In genomic region chr10:80604001-80604509, GRCm38 (mm10) we compare ENCODE assay signal across 9 mouse cellular contexts. TPM values are rescaled to one million over a fixed set of nuclear protein-coding genes. Genes with fewer than 3 reads are reported as not detected.
DNase-seq lines count a peak whose midpoint lies in the region; ATAC-seq and TF ChIP-seq lines count a peak whose summit lies in the region.
"Had no signal": no experiment of that assay in that cellular context is flagged by ENCODE, and none has a peak within 500 bp of the region (broad histone marks: within the 10 kb centered on the region; RNA-seq: fewer than 3 reads in every experiment).

No protein-coding gene starts in this region.

- WGBS in heart, embryonic 11.5 days (ENCODE audit: insufficient replicate concordance): 87% methylated on average over 7 of the region's 7 CpGs
- 88% methylated on average over 7 of the region's 7 CpGs for WGBS in forebrain, embryonic 11.5 days
- WGBS in liver, embryonic 14.5 days (ENCODE audit: insufficient replicate concordance): 26% methylated on average over 7 of the region's 7 CpGs
- WGBS in stomach, embryonic 16.5 days: 83% methylated on average over 7 of the region's 7 CpGs

- ATAC-seq in heart, embryonic 11.5 days (replicated peaks; ENCODE audit: insufficient number of reproducible peaks, low FRiP score, low TSS enrichment): no peak
- no peak for ATAC-seq in forebrain, embryonic 11.5 days (replicated peaks; ENCODE audit: low FRiP score)
- ATAC-seq in liver, embryonic 14.5 days (ENCODE audit: insufficient read depth): peak; percentile 71
- ATAC-seq in stomach, embryonic 16.5 days (ENCODE audit: insufficient read depth, low FRiP score): no peak
- ATAC-seq: Patski had no signal

- H3K9me3 ChIP-seq in heart, embryonic 11.5 days (replicated peaks; ENCODE audit: control insufficient read depth, low read length): no peaks in the 10 kb centered on the region
- H3K9me3 ChIP-seq in E14TG2a.4 (ENCODE audit: low read length): no peaks in the 10 kb centered on the region
- H3K9me3 ChIP-seq in forebrain, embryonic 11.5 days (ENCODE audit: control insufficient read depth, low read length): no peaks in the 10 kb centered on the region
- no peaks in the 10 kb centered on the region for H3K9me3 ChIP-seq in liver, embryonic 14.5 days (ENCODE audit: control insufficient read depth, low read length)
- no peaks in the 10 kb centered on the region for H3K9me3 ChIP-seq in stomach, embryonic 16.5 days (replicated peaks; ENCODE audit: control insufficient read depth, low read length)

- peak overlapping the region; percentile 65 for H3K4me3 ChIP-seq in heart, embryonic 11.5 days (ENCODE audit: low read depth, low read length)
- peak overlapping the region; percentile 92 for H3K4me3 ChIP-seq in E14TG2a.4 (replicated peaks; ENCODE audit: low read length)
- peak overlapping the region; percentile 75; the same call in 1 of the 2 replicates for H3K4me3 ChIP-seq in forebrain, embryonic 11.5 days (ENCODE audit: low read depth, low read length)
- peak overlapping the region; percentile 63 to 75 for H3K4me3 ChIP-seq in liver, embryonic 14.5 days (ENCODE audit: insufficient read depth in 1 of 2, low read depth in 2 of 2, low read length in 2 of 2)
- H3K4me3 ChIP-seq in stomach, embryonic 16.5 days (replicated peaks; ENCODE audit: low read length): peak overlapping the region; percentile 79

- H3K27ac ChIP-seq in heart, embryonic 11.5 days (ENCODE audit: low read depth, low read length): peak overlapping the region; percentile 58; the same call in 1 of the 2 replicates
- no peak overlapping the region for H3K27ac ChIP-seq in forebrain, embryonic 11.5 days (ENCODE audit: low read depth, low read length)
- peak overlapping the region; percentile 97 for H3K27ac ChIP-seq in liver, embryonic 14.5 days
- H3K27ac ChIP-seq in stomach, embryonic 16.5 days (ENCODE audit: low read length): peak overlapping the region; percentile 89; the same call in 1 of the 2 replicates

- no peak for TF ChIP-seq CTCF in E14TG2a.4 (conservative IDR thresholded peaks at IDR 0.05; ENCODE audit: low read length)
- TF ChIP-seq CTCF in liver, embryonic 14.5 days (IDR thresholded peaks at IDR 0.05; ENCODE audit: low read depth): peak; percentile 24; the same call in 1 of the 2 replicates

- no peak for TF ChIP-seq EP300 in liver, embryonic 14.5 days (IDR thresholded peaks at IDR 0.05; ENCODE audit: low read depth)

- DNase-seq in heart, adult 9 months (ENCODE audit: low spot score in 2 of 2): no peak
- DNase-seq in forebrain, embryonic 11.5 days (ENCODE audit: low spot score): no peak
- peak; percentile 75 to 77 (median 77) for DNase-seq in liver, embryonic 14.5 days (ENCODE audit: low read depth in 3 of 3, low spot score in 3 of 3)
- no peak for DNase-seq in embryo, embryonic 10.5 days (ENCODE audit: low spot score)
- DNase-seq in thymus, postnatal 10 days (ENCODE audit: low spot score in 2 of 2): no peak

- peaks cover 13% of the 10 kb centered on the region for H3K36me3 ChIP-seq in heart, embryonic 11.5 days (ENCODE audit: control insufficient read depth, insufficient read depth, low read length)
- peaks cover 38% of the 10 kb centered on the region for H3K36me3 ChIP-seq in E14TG2a.4 (ENCODE audit: insufficient read depth, low read length)
- H3K36me3 ChIP-seq in forebrain, embryonic 11.5 days (ENCODE audit: control insufficient read depth, insufficient read depth, low read length): no peaks in the 10 kb centered on the region; the same call in 1 of the 2 replicates
- H3K36me3 ChIP-seq in liver, embryonic 14.5 days (replicated peaks; ENCODE audit: control insufficient read depth, insufficient read depth, low read depth): peaks cover 32% of the 10 kb centered on the region
- H3K36me3 ChIP-seq in stomach, embryonic 16.5 days (ENCODE audit: control insufficient read depth, insufficient read depth, low read length): peaks cover 21% of the 10 kb centered on the region

- peak overlapping the region; percentile 71 for H3K9ac ChIP-seq in heart, embryonic 11.5 days (ENCODE audit: low read depth, low read length)
- no peak overlapping the region; the same call in 1 of the 2 replicates for H3K9ac ChIP-seq in forebrain, embryonic 11.5 days (ENCODE audit: low read length)
- peak overlapping the region; percentile 81 for H3K9ac ChIP-seq in liver, embryonic 14.5 days (replicated peaks)
- H3K9ac ChIP-seq in stomach, embryonic 16.5 days (ENCODE audit: low read length): peak overlapping the region; percentile 84

- peaks cover 7% of the 10 kb centered on the region for H3K4me1 ChIP-seq in heart, embryonic 11.5 days (ENCODE audit: control insufficient read depth, insufficient read depth, low read length)
- H3K4me1 ChIP-seq in E14TG2a.4 (replicated peaks; ENCODE audit: low read depth, low read length): peaks cover 65% of the 10 kb centered on the region
- H3K4me1 ChIP-seq in forebrain, embryonic 11.5 days (replicated peaks; ENCODE audit: control insufficient read depth, insufficient read depth, low read length): peaks cover 9% of the 10 kb centered on the region
- H3K4me1 ChIP-seq in liver, embryonic 14.5 days (replicated peaks; ENCODE audit: control insufficient read depth in 2 of 2, insufficient read depth in 2 of 2, low read length in 1 of 2): peaks cover 38 to 42% of the 10 kb centered on the region in 2 experiments
- peaks cover 19% of the 10 kb centered on the region for H3K4me1 ChIP-seq in stomach, embryonic 16.5 days (ENCODE audit: control insufficient read depth, insufficient read depth, low read length)

- no peaks in the 10 kb centered on the region for H3K27me3 ChIP-seq in heart, embryonic 11.5 days (ENCODE audit: control insufficient read depth, insufficient read depth, low read length)
- H3K27me3 ChIP-seq in E14TG2a.4 (ENCODE audit: insufficient read depth, low read length): no peaks in the 10 kb centered on the region
- no peaks in the 10 kb centered on the region for H3K27me3 ChIP-seq in forebrain, embryonic 11.5 days (ENCODE audit: control insufficient read depth, insufficient read depth, low read length)
- H3K27me3 ChIP-seq in liver, embryonic 14.5 days (ENCODE audit: control insufficient read depth, insufficient read depth, low read length): no peaks in the 10 kb centered on the region
- no peaks in the 10 kb centered on the region for H3K27me3 ChIP-seq in stomach, embryonic 16.5 days (ENCODE audit: control insufficient read depth, insufficient read depth, low read length)
- H3K27me3 ChIP-seq: Patski had no signal

- H3K4me2 ChIP-seq in heart, embryonic 11.5 days: peak overlapping the region; percentile 80
- H3K4me2 ChIP-seq in forebrain, embryonic 11.5 days (ENCODE audit: low read depth, low read length, severe bottlenecking): peak overlapping the region; percentile 89; the same call in 1 of the 2 replicates
- H3K4me2 ChIP-seq in liver, embryonic 14.5 days (ENCODE audit: low read depth): peak overlapping the region; percentile 100
- H3K4me2 ChIP-seq in stomach, embryonic 16.5 days (ENCODE audit: low read depth, low read length): peak overlapping the region; percentile 89

RNA-seq across cellular contexts. Expression of gene Adat3, which starts 1.4 kb away (rescaled TPM):
- 6.2 and 6.6 TPM in 2 replicates for polyA plus RNA-seq in heart, embryonic 11.5 days (2014; fragmentation: Nextera tagmentation; extraction: Ambion mirVana)
- 7.6 and 9.5 TPM in 2 replicates for polyA plus RNA-seq in forebrain, embryonic 11.5 days (2014; fragmentation: Nextera tagmentation; extraction: Ambion mirVana)
- 6.3 and 6.4 TPM in 2 replicates for polyA plus RNA-seq in liver, embryonic 14.5 days (2012; rRNA removed)
- polyA plus RNA-seq in liver, embryonic 14.5 days (2014; fragmentation: Nextera tagmentation; extraction: Ambion mirVana): 3.8 and 4.9 TPM in 2 replicates
- 5.6 and 6.7 TPM in 2 replicates for polyA plus RNA-seq in stomach, embryonic 16.5 days (2015; fragmentation: Nextera tagmentation; extraction: Ambion mirVana)

RNA-seq across cellular contexts. Expression of gene Scamp4, which starts 1.4 kb away (rescaled TPM):
- 76.9 and 78.1 TPM in 2 replicates for polyA plus RNA-seq in heart, embryonic 11.5 days (2014; fragmentation: Nextera tagmentation; extraction: Ambion mirVana)
- 67.7 and 78.5 TPM in 2 replicates for polyA plus RNA-seq in forebrain, embryonic 11.5 days (2014; fragmentation: Nextera tagmentation; extraction: Ambion mirVana)
- polyA plus RNA-seq in liver, embryonic 14.5 days (2012; rRNA removed): 22.0 and 27.6 TPM in 2 replicates
- 34.6 and 39.8 TPM in 2 replicates for polyA plus RNA-seq in liver, embryonic 14.5 days (2014; fragmentation: Nextera tagmentation; extraction: Ambion mirVana)
- polyA plus RNA-seq in stomach, embryonic 16.5 days (2015; fragmentation: Nextera tagmentation; extraction: Ambion mirVana): 92.1 and 99.9 TPM in 2 replicates

RNA-seq across cellular contexts. Expression of gene Gm49322, which starts 1.8 kb away (rescaled TPM):
- 0.83 and 0.84 TPM in 2 replicates for polyA plus RNA-seq in heart, embryonic 11.5 days (2014; fragmentation: Nextera tagmentation; extraction: Ambion mirVana)
- polyA plus RNA-seq in forebrain, embryonic 11.5 days (2014; fragmentation: Nextera tagmentation; extraction: Ambion mirVana): 3.6 and 4.7 TPM in 2 replicates
- 1.2 and 1.3 TPM in 2 replicates for polyA plus RNA-seq in liver, embryonic 14.5 days (2012; rRNA removed)
- 0.19 and 0.28 TPM in 2 replicates for polyA plus RNA-seq in liver, embryonic 14.5 days (2014; fragmentation: Nextera tagmentation; extraction: Ambion mirVana)
- 3.7 and 4.8 TPM in 2 replicates for polyA plus RNA-seq in stomach, embryonic 16.5 days (2015; fragmentation: Nextera tagmentation; extraction: Ambion mirVana)

RNA-seq across cellular contexts. Expression of gene Abhd17a, which starts 13.9 kb away (rescaled TPM):
- 94.3 and 100 TPM in 2 replicates for polyA plus RNA-seq in heart, embryonic 11.5 days (2014; fragmentation: Nextera tagmentation; extraction: Ambion mirVana)
- 94.6 and 121 TPM in 2 replicates for polyA plus RNA-seq in forebrain, embryonic 11.5 days (2014; fragmentation: Nextera tagmentation; extraction: Ambion mirVana)
- polyA plus RNA-seq in liver, embryonic 14.5 days (2012; rRNA removed): 41.2 and 51.0 TPM in 2 replicates
- 55.0 and 63.4 TPM in 2 replicates for polyA plus RNA-seq in liver, embryonic 14.5 days (2014; fragmentation: Nextera tagmentation; extraction: Ambion mirVana)
- polyA plus RNA-seq in stomach, embryonic 16.5 days (2015; fragmentation: Nextera tagmentation; extraction: Ambion mirVana): 42.9 and 44.3 TPM in 2 replicates

RNA-seq across cellular contexts. Expression of gene Csnk1g2, which starts 18.6 kb away (rescaled TPM):
- 64.6 and 67.6 TPM in 2 replicates for polyA plus RNA-seq in heart, embryonic 11.5 days (2014; fragmentation: Nextera tagmentation; extraction: Ambion mirVana)
- polyA plus RNA-seq in forebrain, embryonic 11.5 days (2014; fragmentation: Nextera tagmentation; extraction: Ambion mirVana): 134 TPM in 2 replicates
- 46.9 and 51.3 TPM in 2 replicates for polyA plus RNA-seq in liver, embryonic 14.5 days (2012; rRNA removed)
- 25.5 and 27.0 TPM in 2 replicates for polyA plus RNA-seq in liver, embryonic 14.5 days (2014; fragmentation: Nextera tagmentation; extraction: Ambion mirVana)
- 18.1 TPM in 2 replicates for polyA plus RNA-seq in stomach, embryonic 16.5 days (2015; fragmentation: Nextera tagmentation; extraction: Ambion mirVana)

Comparison
In these comparisons a context has a peak if more than half of its experiments do, and no peak if none do; other contexts are left out.
1. DNase-seq: peak in liver, embryonic 14.5 days (3 of 3); none in heart, adult 9 months (0 of 2), forebrain, embryonic 11.5 days (single experiment), embryo, embryonic 10.5 days (single experiment) and thymus, postnatal 10 days (0 of 2).
2. Peak in every context shown above with its lines, with median percentiles within 50 percentile points of each other: H3K4me2 ChIP-seq and H3K4me3 ChIP-seq.